Mouse (Mus musculus): ENCODE measurements around the gene Hmgcll1. TPM values are rescaled to one million over a fixed set of nuclear protein-coding genes. Genes with fewer than 3 reads are reported as not detected.

Gene Hmgcll1
- 0.20 TPM for polyA plus RNA-seq (2015; fragmentation: Illumina TruSeq; extraction: RNeasy Lipid Tissue Mini Kit (QIAGEN cat#74804); ENCODE audit: insufficient read depth, low read depth, low replicate concordance)

DNA sequence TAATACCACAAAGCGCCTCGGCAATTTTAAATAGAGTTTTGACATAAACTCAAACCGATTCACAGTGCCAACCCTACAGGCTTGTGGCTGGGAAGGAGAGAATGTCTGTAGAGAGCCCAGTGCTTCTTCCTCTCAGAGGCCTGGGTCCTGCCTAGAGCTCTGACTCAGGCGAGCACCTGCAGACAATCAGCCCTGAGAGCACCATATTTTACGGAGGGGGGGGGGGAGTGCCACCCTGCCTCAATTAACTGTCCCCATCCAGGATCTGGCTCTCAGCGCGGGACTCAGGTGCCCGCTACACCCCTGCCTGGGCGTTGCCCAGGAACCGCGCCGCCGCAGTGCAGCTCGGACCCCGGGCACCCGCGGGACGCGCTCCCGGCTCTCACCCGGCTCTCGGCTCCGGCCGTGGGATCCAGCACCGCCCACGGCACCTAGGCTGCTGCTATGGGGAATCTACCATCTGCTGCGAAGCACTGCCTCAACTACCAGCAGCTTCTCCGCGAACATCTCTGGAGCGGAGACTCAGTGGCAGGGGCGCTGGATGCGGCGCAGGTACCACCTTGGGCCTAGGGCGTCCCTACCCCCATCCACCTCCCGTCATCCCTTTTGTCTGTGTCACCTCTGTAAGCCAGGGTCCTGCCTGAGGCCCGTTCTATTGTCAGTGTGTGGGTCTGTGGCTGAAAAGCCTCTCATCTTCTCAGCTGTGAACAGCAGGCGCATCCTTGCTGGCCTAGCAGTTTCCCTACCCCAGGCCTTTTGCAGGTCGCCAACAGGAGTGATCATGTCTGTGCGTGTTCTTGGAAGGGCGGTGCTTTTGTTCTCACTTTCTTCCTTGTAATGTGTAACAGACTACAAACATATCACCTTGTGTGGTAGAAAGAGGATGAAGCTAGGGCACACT, at the start of gene Hmgcll1:
Gene Hmgcll1 (plus strand): TSS at position 225 of the 901 bp plus-strand sequence.

Other genes with a start within 250 kb of the Hmgcll1 start
- 0.35 TPM for gene Bmp5, start 239.5 kb upstream of the Hmgcll1 start, polyA plus RNA-seq (2015; fragmentation: Illumina TruSeq; extraction: RNeasy Lipid Tissue Mini Kit (QIAGEN cat#74804); ENCODE audit: insufficient read depth, low read depth, low replicate concordance)
- not detected for gene Gfral, start 198.8 kb downstream of the Hmgcll1 start, polyA plus RNA-seq (2015; fragmentation: Illumina TruSeq; extraction: RNeasy Lipid Tissue Mini Kit (QIAGEN cat#74804); ENCODE audit: insufficient read depth, low read depth, low replicate concordance)